Mouse (Mus musculus) C2C12 (cell line): ENCODE results near the gene Guca2a. TPM values are rescaled to one million over a fixed set of nuclear protein-coding genes. Genes with fewer than 3 reads are reported as not detected.

Experiments
- H3K27me3 ChIP-seq: one replicate; pipeline ENCODE4 v1.6.1; 2011; ENCODE audit not compliant: control insufficient read depth, insufficient read depth, insufficient read length
- H3K36me3 ChIP-seq: one replicate; pipeline ENCODE4 v1.6.1; 2011; ENCODE audit not compliant: control insufficient read depth, insufficient read depth
- H3K4me3 ChIP-seq: one replicate; pipeline ENCODE4 v1.5.1; 2011; ENCODE audit warnings: mild to moderate bottlenecking, control low read depth; ENCODE audit not compliant: poor library complexity, insufficient read depth, severe bottlenecking
- H3K79me2 ChIP-seq: one replicate; pipeline ENCODE4 v1.6.1; 2011; ENCODE audit not compliant: control insufficient read depth, insufficient read depth
- H3K79me3 ChIP-seq: one replicate; pipeline ENCODE4 v1.6.1; 2011; ENCODE audit warnings: low read depth, control low read depth
- H3ac ChIP-seq: one replicate; pipeline ENCODE3; 2011; ENCODE audit warnings: low read depth; ENCODE audit not compliant: control insufficient read depth, insufficient read length
- CEBPB ChIP-seq: IDR thresholded peaks from one replicate; pipeline ENCODE4 v1.6.1; 2011; ENCODE audit warnings: low read depth, mild to moderate bottlenecking, control low read depth, moderate library complexity
- CTCF ChIP-seq: IDR thresholded peaks from one replicate; pipeline ENCODE4 v1.5.1; 2011; ENCODE audit not compliant: control insufficient read depth, insufficient read depth, insufficient read length
- FOSL1 ChIP-seq: IDR thresholded peaks from one replicate; pipeline ENCODE4 v1.8.0; 2011; ENCODE audit warnings: mild to moderate bottlenecking, low read length; ENCODE audit not compliant: poor library complexity, insufficient read depth, severe bottlenecking
- MAX ChIP-seq: IDR thresholded peaks from one replicate; pipeline ENCODE4 v1.6.1; 2011; ENCODE audit warnings: mild to moderate bottlenecking, control low read depth
- MYOD1 ChIP-seq: IDR thresholded peaks from one replicate; pipeline ENCODE4 v1.6.1; 2011; ENCODE audit warnings: low read depth; ENCODE audit not compliant: control insufficient read depth, insufficient read length
- MYOG ChIP-seq: IDR thresholded peaks from one replicate; pipeline ENCODE4 v1.6.1; 2011; ENCODE audit not compliant: control insufficient read depth, insufficient read length; ENCODE audit errors: extremely low read depth
- USF1 ChIP-seq: IDR thresholded peaks from one replicate; pipeline ENCODE4 v1.6.1; 2011; ENCODE audit warnings: low read depth, mild to moderate bottlenecking, control low read depth, moderate library complexity
- polyA plus RNA-seq: library from polyadenylated mRNA; unstranded; fragments of >200 nt; fragmentation: generic; extraction: Trizol; gene quantifications from one replicate; pipeline ENCODE4 v1.2.1, GENCODE M21; 2012; ENCODE audit warnings: missing spikeins

Gene Guca2a
- polyA plus RNA-seq, 1 experiment, result 0.09 TPM

DNA sequence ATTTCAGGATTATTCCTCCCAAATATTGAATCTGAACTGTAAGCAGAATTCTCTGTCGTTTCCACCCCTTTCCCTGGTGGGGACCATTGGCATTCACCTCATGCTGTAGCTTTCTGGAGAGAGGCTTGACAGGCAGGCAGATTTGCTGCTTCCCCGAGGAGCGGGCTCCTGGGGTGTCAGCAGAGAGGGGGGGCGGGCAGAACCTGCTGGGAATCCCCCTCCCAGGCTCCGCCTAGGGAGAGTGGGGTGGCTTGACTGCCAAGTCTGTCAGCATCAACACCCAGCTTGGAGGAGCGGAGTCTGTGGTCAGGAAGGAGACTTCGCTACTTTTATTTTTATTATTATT is 32.7 kb downstream of the Guca2a start:
- H3K79me2 ChIP-seq, result no peaks in the 10 kb centered on the region
- TF ChIP-seq CEBPB, result no peak
- TF ChIP-seq MAX, result no peak
- no peak for TF ChIP-seq MYOG
- TF ChIP-seq USF1, result no peak
- no peak for TF ChIP-seq MYOD1
- no peak for TF ChIP-seq FOSL1
- TF ChIP-seq CTCF, result no peak
- H3K4me3 ChIP-seq, result no peak overlapping the region
- peaks cover 36% of the 10 kb centered on the region for H3K27me3 ChIP-seq
- H3ac ChIP-seq, result no peak overlapping the region
- no peaks in the 10 kb centered on the region for H3K36me3 ChIP-seq
- no peaks in the 10 kb centered on the region for H3K79me3 ChIP-seq

DNA sequence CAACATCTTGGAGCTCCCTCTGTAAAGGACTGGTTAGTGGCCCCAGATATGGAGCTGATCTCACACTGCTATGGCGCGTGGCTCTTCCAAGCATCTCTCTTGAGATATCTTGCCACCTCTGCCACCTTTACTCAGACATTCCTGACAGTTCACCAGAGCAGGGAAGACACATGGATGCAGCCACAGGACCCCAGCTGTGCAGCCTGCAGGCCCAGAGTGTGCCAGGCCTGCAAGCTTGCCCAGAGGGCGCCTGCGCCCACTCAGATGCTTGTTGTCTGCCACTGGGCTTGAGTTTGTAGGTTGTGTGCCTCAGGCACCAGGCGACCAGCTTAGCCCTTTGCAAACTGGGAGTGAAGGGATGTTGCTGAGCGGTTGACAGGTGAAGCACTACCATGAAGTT is 33.2 kb downstream of the Guca2a start:
- Histone ChIP-seq H3K4me3 (no peak overlapping the region), H3ac (no peak overlapping the region), H3K27me3 (peaks cover 36% of the 10 kb centered on the region), H3K79me2 (no peaks in the 10 kb centered on the region), H3K36me3 (no peaks in the 10 kb centered on the region), H3K79me3 (no peaks in the 10 kb centered on the region)
- no peak for TF ChIP-seq CEBPB
- no peak for TF ChIP-seq CTCF
- no peak for TF ChIP-seq MAX
- no peak for TF ChIP-seq USF1
- TF ChIP-seq MYOD1, result no peak
- no peak for TF ChIP-seq MYOG
- no peak for TF ChIP-seq FOSL1

DNA sequence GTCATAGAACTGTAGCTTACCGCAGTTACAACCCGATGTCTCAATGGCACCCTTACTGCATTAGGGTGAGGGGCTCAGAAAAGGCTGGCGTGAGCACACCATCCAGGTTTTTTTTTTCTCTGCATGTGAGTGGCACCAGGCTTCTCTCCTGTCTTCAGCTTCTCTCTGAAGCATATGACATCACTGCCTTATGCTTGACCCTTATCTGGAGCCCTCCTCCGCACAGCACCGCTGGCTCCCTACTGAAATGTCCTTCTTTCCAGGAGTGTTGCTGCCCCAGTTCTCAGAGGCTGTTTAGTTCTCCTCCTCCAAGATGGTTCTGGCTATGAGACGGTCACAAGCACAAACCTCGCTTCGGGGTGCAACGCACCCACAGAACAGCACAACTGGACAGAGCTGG is 33.7 kb downstream of the Guca2a start:
- Histone ChIP-seq H3K79me2 (no peaks in the 10 kb centered on the region), H3K36me3 (no peaks in the 10 kb centered on the region), H3K27me3 (peaks cover 36% of the 10 kb centered on the region), H3K79me3 (no peaks in the 10 kb centered on the region), H3ac (no peak overlapping the region), H3K4me3 (no peak overlapping the region)
- no peak for TF ChIP-seq MYOD1
- TF ChIP-seq CTCF, result no peak
- no peak for TF ChIP-seq MYOG
- no peak for TF ChIP-seq FOSL1
- TF ChIP-seq CEBPB, result no peak
- no peak for TF ChIP-seq MAX
- TF ChIP-seq USF1, result no peak

DNA sequence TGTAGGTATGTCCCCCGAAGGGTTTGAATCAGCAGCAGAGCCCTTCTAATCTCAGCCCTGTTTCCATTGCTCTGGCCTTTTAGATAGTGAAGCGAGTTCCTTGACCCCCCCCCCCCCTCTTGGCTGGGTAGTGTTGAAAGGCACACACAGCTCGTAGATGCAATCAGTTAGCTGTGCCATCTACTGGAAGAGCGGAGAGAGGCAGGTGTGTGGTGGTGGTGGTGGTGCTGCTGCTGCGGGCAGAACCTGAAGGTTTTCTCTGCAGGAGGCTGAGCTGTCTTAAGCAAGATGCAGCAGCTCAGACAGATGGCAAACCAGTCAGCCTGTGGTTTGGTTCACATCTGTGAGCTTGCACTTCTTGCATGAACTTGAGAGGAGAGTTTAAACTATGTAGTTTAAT is 35.2 kb downstream of the Guca2a start:
- Histone ChIP-seq H3K4me3 (no peak overlapping the region), H3ac (no peak overlapping the region), H3K36me3 (no peaks in the 10 kb centered on the region), H3K27me3 (peaks cover 36% of the 10 kb centered on the region), H3K79me2 (no peaks in the 10 kb centered on the region), H3K79me3 (no peaks in the 10 kb centered on the region)
- no peak for TF ChIP-seq MAX
- no peak for TF ChIP-seq USF1
- TF ChIP-seq FOSL1, result no peak
- TF ChIP-seq MYOG, result no peak
- TF ChIP-seq CTCF, result no peak
- TF ChIP-seq CEBPB, result no peak
- TF ChIP-seq MYOD1, result no peak

DNA sequence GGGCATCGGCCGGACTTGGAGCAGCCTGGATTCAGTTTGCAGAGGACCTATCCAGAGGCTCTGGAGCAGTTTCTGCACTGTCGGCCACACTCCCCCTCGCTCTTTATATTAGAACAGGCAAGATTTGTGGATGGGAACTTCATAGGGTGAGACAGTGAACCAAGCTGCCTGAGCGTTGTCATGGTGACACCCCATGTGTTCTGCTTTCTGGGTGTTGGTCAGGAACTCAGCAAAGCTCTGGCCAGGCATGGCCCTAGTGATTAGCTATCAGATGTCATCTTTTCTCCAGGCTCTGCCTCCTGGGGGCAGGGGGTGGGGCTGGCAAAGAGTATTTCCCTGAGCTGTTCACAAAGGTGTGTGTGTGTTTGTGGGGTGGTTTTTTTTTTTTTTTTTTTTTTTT is 45.1 kb downstream of the Guca2a start:
- H3K36me3 ChIP-seq, result no peaks in the 10 kb centered on the region
- peaks cover 18% of the 10 kb centered on the region for H3K27me3 ChIP-seq
- TF ChIP-seq MAX, result no peak
- TF ChIP-seq USF1, result no peak
- TF ChIP-seq FOSL1, result no peak
- TF ChIP-seq MYOG, result no peak
- TF ChIP-seq CEBPB, result no peak
- H3K79me2 ChIP-seq, result no peaks in the 10 kb centered on the region
- H3K4me3 ChIP-seq, result no peak overlapping the region
- no peaks in the 10 kb centered on the region for H3K79me3 ChIP-seq
- H3ac ChIP-seq, result no peak overlapping the region

DNA sequence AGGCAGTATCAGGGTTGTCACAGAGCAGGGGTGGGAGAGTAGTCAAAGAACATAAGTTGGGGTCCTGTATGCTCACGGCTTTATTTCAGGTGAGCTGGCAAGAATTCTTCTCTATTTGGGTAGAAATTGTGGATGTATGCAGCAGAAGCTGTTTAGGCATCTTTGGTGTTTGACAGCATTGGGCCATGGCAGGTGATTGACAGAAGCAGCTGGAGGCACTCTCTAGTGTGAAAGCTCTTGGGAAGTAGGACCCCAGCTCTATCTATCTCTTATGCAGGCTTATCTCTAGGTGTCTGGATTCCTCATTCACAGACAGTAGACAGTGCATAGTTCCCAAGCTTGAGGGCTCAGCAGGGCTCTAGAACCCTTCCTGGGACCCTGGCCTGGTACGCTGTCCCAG is 48.2 kb downstream of the Guca2a start:
- H3K79me2 ChIP-seq, result no peaks in the 10 kb centered on the region
- H3K4me3 ChIP-seq, result no peak overlapping the region
- peaks cover 16% of the 10 kb centered on the region for H3K27me3 ChIP-seq

More for the DNA sequence above, 48.2 kb downstream of the Guca2a start:
- Histone ChIP-seq H3K36me3 (no peaks in the 10 kb centered on the region), H3ac (no peak overlapping the region), H3K79me3 (no peaks in the 10 kb centered on the region)
- TF ChIP-seq FOSL1 (no peak), CTCF (no peak), MAX (no peak), CEBPB (no peak), MYOG (no peak), MYOD1 (peak; percentile 66), USF1 (no peak)

Other genes starting within 250 kb of the Guca2a start
- gene Ccdc30, start 222.2 kb upstream of the Guca2a start, polyA plus RNA-seq, result 0.22 TPM
- 17.9 TPM for gene Ppcs, start 215.3 kb upstream of the Guca2a start, polyA plus RNA-seq
- gene Zmynd12, start 214.9 kb upstream of the Guca2a start, polyA plus RNA-seq, result not detected
- gene Rimkla, start 145.1 kb upstream of the Guca2a start, polyA plus RNA-seq, result not detected
- 9.3 TPM for gene Foxj3, start 100.7 kb upstream of the Guca2a start, polyA plus RNA-seq
- gene Frg2f1, start 98.2 kb upstream of the Guca2a start, polyA plus RNA-seq, result 2.0 TPM
- not detected for gene Guca2b, start 21.2 kb downstream of the Guca2a start, polyA plus RNA-seq
- 1.4 TPM for gene Hivep3, start 96.1 kb downstream of the Guca2a start, polyA plus RNA-seq